Mouse (Mus musculus): Measurements from ENCODE around the gene Suclg2.

Gene Suclg2

GRCm38 (mm10) chr6:95699326-95699725 is 19.3 kb downstream of the Suclg2 start:
- no peak for DNase-seq (ENCODE audit: low read depth)

- no peak for DNase-seq (ENCODE audit: low read depth)
Observed at GRCm38 (mm10) chr6:95698536-95699162, 20.0 kb downstream of the Suclg2 start.

DNA sequence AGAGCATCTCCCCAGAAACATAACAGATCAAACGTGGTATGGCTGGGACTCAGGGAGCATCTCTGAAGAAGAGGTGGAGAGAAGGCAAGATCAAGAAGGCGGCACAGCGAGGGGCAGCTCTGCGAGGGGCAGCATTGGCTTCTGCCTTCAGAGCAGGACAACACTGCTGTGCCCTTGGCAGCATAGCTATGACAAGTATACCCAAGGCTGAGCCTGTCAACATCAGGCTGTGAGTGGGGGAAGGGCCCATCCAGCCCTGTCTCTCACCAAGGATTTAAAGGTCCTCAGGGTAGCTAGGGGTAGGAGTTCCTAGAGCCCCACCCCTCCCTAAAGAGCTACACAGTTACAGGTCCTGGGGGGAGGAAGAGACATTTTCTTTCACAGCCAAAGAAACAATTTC is 23.7 kb downstream of the Suclg2 start:
- DNase-seq (ENCODE audit: low read depth) = no peak

- no peak for DNase-seq (ENCODE audit: low read depth)
Observed at GRCm38 (mm10) chr6:95685242-95685641, 33.4 kb downstream of the Suclg2 start.

DNA sequence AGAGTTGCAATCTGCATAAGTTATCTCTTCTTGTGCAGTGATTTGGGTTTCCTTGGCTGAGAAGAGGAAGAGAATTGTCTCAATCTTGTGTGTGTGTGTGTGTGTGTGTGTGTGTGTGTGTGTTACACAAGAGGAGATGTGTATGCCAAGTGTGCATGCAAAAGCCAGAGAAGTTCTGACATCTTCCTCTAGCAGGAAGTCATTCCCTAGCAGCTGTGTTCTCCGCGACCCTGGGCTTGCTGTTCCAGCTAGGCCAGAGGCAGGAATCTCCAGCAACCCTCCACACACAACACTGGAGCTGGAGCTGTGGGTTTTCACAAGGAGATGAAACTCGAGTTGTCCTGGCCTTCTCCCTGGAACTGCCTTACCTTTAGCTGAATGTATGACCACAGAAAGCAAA is 38.9 kb downstream of the Suclg2 start:
- no peak for DNase-seq (ENCODE audit: low read depth)

DNA sequence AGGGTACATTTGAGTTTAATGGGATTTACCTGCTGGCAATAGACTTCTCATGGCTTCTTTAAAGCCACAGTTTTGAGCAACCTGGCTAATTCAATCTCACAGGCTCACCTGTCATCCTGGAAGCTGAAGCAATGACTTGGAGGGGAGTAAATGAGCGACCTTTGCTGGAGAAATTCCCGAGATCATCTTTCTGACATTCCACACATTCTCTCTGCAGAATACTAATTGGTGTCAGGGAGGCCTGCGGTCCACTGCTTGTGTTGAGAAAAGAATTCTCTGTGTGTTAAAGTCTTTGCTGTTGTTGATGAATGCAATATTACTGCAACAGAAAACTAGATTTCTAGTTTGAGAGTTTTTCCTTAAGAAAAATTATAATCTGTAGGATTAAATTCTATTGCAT is 39.3 kb downstream of the Suclg2 start:
- DNase-seq (ENCODE audit: low read depth) = no peak

GRCm38 (mm10) chr6:95676951-95677350 is 41.6 kb downstream of the Suclg2 start:
- no peak for DNase-seq (ENCODE audit: low read depth)

DNA sequence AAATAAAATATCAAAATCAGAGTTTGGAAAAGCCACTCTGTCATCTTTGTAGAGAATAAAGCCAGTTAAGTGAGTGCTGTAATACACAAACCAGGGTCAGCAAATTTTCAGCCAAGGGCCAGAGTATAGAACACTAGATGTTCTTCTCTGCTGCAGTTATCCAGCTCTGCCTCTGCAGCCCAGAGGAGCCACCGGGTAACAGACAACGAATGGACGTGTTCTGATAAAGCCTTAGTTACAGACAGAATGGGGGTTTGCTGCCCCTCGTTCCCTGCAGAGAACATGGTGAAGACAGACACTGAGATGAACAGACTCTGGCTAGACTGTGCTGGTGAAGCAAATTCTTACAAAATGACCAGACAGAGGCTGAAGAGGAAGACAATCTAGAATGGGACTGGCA is 42.2 kb downstream of the Suclg2 start:
- DNase-seq (ENCODE audit: low read depth) = no peak

GRCm38 (mm10) chr6:95675059-95675705 is 43.4 kb downstream of the Suclg2 start:
- DNase-seq (ENCODE audit: low read depth) = no peak

- DNase-seq (ENCODE audit: low read depth) = no peak
Observed at GRCm38 (mm10) chr6:95674651-95675050, 43.9 kb downstream of the Suclg2 start.

GRCm38 (mm10) chr6:95669335-95669729 is 49.3 kb downstream of the Suclg2 start:
- DNase-seq (ENCODE audit: low read depth) = peak; percentile 77

GRCm38 (mm10) chr6:95668629-95669334 is 49.8 kb downstream of the Suclg2 start:
- DNase-seq (ENCODE audit: low read depth) = no peak

GRCm38 (mm10) chr6:95657671-95658070 is 60.9 kb downstream of the Suclg2 start:
- DNase-seq (ENCODE audit: low read depth) = no peak

DNA sequence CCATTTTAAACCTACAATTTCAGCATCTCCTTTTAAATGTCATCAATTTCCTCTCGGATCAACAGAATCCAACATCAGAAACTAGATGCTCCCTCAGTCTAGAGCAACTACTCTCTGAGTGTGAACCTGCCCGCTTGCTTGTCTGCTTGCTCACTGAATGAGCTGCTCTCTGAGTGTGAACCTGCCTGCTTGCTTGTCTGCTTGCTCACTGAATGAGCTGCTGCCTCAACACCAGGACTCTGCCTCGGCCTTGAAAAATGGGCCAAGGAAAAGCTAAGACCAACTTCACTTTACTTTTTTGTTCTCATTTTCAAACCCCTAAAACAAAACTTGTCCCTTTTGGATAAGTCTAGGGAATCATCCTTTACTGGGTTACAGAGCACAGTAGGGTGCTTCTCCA is 64.9 kb downstream of the Suclg2 start:
- DNase-seq (ENCODE audit: low read depth) = no peak

DNA sequence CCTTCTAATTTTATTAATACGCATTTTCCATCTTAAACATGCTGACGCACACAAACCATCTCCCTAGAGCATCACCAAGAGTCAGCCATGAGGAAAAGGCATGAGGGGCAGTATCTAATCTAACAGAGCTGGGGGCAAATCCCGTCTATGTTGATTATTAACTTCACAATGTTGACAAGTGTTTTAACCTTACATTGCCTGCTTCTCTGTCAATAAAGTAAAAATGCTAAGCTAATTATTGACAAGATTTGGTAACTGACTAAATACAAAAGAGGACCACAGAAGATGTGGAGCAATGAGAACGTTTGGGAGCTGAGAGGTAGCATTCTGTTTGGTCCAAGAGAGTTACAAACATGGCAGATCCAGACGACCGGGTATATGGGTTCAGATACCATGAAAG is 65.8 kb downstream of the Suclg2 start:
- no peak for DNase-seq (ENCODE audit: low read depth)

GRCm38 (mm10) chr6:95651391-95651876 is 67.2 kb downstream of the Suclg2 start:
- DNase-seq (ENCODE audit: low read depth) = no peak

DNA sequence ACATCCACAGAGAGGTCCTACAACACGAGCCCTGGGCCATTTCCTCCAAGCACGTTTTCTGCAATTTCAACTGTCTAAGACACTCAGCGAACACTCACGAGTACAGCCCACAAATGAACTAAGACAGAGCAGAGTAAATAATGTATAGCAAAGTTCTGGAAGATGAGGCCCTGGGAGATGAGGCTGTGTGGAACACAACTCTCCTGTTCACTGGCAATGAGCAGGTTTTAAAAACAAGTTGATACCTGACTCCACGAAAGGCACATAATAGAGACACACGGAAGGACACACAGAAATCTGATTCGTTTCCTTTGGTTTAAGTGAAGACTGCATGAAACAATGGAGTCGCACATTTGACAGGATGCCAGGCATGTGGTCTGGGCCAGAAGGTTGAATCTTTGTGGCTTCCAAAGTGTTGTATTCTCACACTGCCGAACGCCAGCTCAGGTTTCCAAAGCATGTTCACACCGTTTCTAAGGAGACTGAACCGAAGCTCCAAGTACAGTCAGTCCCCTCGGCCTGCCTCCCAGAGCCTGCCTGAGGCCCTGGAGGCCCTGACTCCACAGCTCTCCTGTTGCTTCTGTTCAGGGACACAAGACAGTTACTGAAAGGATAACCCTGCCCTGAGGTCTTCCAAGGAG is 68.4 kb downstream of the Suclg2 start:
- no peak for DNase-seq (ENCODE audit: low read depth)

DNA sequence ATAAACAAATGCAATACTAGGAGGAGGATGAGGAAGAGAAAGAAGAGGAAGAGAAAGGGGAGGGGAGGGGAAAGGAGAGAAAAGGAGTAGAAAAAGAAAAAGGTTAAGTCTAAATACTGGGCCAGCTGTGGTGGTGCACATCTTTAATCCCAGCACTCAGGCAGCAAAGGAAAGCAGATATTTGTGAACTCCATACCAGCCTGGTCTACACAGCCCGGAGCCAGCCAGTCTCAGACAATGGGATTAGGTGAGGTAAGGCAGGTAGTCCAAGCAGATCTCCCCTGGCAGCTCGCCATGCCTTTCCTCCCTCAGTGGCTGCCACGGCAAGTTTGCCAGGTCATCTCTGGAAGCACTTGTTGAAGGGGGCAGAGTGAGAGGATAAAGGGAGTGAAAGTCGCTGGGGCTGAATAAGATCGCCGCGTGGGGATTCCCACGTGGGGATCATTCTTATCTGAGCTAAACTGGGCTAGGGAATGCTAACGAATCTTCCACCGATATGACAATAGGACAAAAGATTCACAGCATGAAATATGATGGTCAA is 69.4 kb downstream of the Suclg2 start:
- no peak for DNase-seq (ENCODE audit: low read depth)

- DNase-seq (ENCODE audit: low read depth) = no peak
Observed at GRCm38 (mm10) chr6:95637416-95637815, 81.2 kb downstream of the Suclg2 start.

DNA sequence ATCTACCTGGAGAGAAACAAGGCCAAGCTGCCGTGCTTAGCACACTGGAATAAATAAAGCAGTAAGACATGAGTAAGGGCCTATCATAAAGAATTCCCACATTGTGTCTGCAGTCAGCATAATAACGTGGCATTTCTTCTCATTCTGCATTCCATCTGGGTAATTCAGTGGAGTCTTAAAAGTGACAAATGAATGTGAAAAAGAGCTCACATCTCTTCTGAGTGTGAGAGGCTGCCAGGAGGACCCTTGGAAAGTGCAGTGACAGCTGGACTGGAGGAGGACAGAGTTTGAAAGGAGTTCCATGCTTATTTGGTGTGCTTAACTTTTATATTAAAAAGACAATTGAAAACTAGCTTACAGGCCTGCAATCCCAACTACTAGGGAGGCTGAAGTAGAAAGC is 83.2 kb downstream of the Suclg2 start:
- no peak for DNase-seq (ENCODE audit: low read depth)

GRCm38 (mm10) chr6:95629071-95629470 is 89.5 kb downstream of the Suclg2 start:
- DNase-seq (ENCODE audit: low read depth) = no peak

GRCm38 (mm10) chr6:95621821-95622220 is 96.8 kb downstream of the Suclg2 start:
- DNase-seq (ENCODE audit: low read depth) = peak; percentile 56

Data from induced T-regulatory cell, adult 2 months (primary cell).